Mouse (Mus musculus): ENCODE results near the gene Abcb11. TPM values are rescaled to one million over a fixed set of nuclear protein-coding genes. Genes with fewer than 3 reads are reported as not detected.

The Abcb11 gene
- total RNA-seq, 2 experiments from 2014 or later: not detected

GRCm38 (mm10) chr2:69205185-69205584 lies 137.2 kb downstream of the Abcb11 start:
- peak; percentile 39 for ATAC-seq (replicated peaks; ENCODE audit: low FRiP score, poor library complexity, severe bottlenecking)

GRCm38 (mm10) chr2:69193555-69193954 lies 148.9 kb downstream of the Abcb11 start:
- ATAC-seq (replicated peaks; ENCODE audit: low FRiP score, poor library complexity, severe bottlenecking): no peak

- ATAC-seq (replicated peaks; ENCODE audit: low FRiP score, poor library complexity, severe bottlenecking): no peak
These were observed 151.4 kb downstream of the Abcb11 start for GRCm38 (mm10) chr2:69191059-69191458.

- ATAC-seq (replicated peaks; ENCODE audit: low FRiP score, poor library complexity, severe bottlenecking): no peak
These were observed 153.2 kb downstream of the Abcb11 start for GRCm38 (mm10) chr2:69189222-69189621.

- no peak for ATAC-seq (replicated peaks; ENCODE audit: low FRiP score, poor library complexity, severe bottlenecking)
These were observed 153.7 kb downstream of the Abcb11 start for GRCm38 (mm10) chr2:69188732-69189131.

Other genes with a start within 250 kb of the Abcb11 start
- gene Nostrin, start 206.8 kb downstream of the Abcb11 start, total RNA-seq (2015; ENCODE audit: low replicate concordance): 0.72 TPM in 1 of 2 replicates, not detected in the other
- gene Nostrin, start 206.8 kb downstream of the Abcb11 start, total RNA-seq (2017; ENCODE audit: low replicate concordance): not detected in 2 replicates
- gene Spc25, start 136.4 kb downstream of the Abcb11 start, total RNA-seq (2015; ENCODE audit: low replicate concordance): 281 and 359 TPM in 2 replicates
- 425 and 429 TPM in 2 replicates for gene Spc25, start 136.4 kb downstream of the Abcb11 start, total RNA-seq (2017; ENCODE audit: low replicate concordance)
- not detected in 2 replicates for gene G6pc2, start 131.5 kb downstream of the Abcb11 start, total RNA-seq (2015; ENCODE audit: low replicate concordance)
- gene G6pc2, start 131.5 kb downstream of the Abcb11 start, total RNA-seq (2017; ENCODE audit: low replicate concordance): not detected in 2 replicates
- 1.4 and 7.5 TPM in 2 replicates for gene Dhrs9, start 37.8 kb upstream of the Abcb11 start, total RNA-seq (2015; ENCODE audit: low replicate concordance)
- gene Dhrs9, start 37.8 kb upstream of the Abcb11 start, total RNA-seq (2017; ENCODE audit: low replicate concordance): 1.9 and 2.0 TPM in 2 replicates
- gene Lrp2, start 243.4 kb upstream of the Abcb11 start, total RNA-seq (2015; ENCODE audit: low replicate concordance): not detected in 2 replicates
- gene Lrp2, start 243.4 kb upstream of the Abcb11 start, total RNA-seq (2017; ENCODE audit: low replicate concordance): not detected in 2 replicates

Measured in erythroid progenitor cell, adult 5-6 weeks (primary cell).